Mouse (Mus musculus) myocyte (in vitro differentiated cells): ENCODE results near the gene Fbxo34. TPM values are rescaled to one million over a fixed set of nuclear protein-coding genes. Genes with fewer than 3 reads are reported as not detected.

Experiments
- H3K27me3 ChIP-seq: one replicate; pipeline ENCODE4 v1.6.1; 2011; ENCODE audit not compliant: control insufficient read depth, insufficient read depth, insufficient read length
- H3K36me3 ChIP-seq: one replicate; pipeline ENCODE4 v1.6.1; 2011; ENCODE audit not compliant: control insufficient read depth, insufficient read depth
- H3K4me2 ChIP-seq: one replicate; pipeline ENCODE4 v1.6.1; 2011; ENCODE audit warnings: low read depth, control low read depth
- H3K4me3 ChIP-seq: one replicate; pipeline ENCODE4 v1.5.1; 2011; ENCODE audit warnings: mild to moderate bottlenecking, control low read depth, moderate library complexity
- H3K79me2 ChIP-seq: one replicate; pipeline ENCODE4 v1.6.1; 2011; ENCODE audit not compliant: control insufficient read depth, insufficient read depth
- H3ac ChIP-seq: one replicate; pipeline ENCODE4 v1.6.1; 2011; ENCODE audit not compliant: control insufficient read depth, insufficient read length
- CEBPB ChIP-seq: IDR thresholded peaks from 2 replicates; pipeline ENCODE4 v1.6.1; 2011; ENCODE audit warnings: mild to moderate bottlenecking, moderate library complexity; ENCODE audit not compliant: poor library complexity, insufficient read depth, severe bottlenecking
- E2F4 ChIP-seq: IDR thresholded peaks from one replicate; pipeline ENCODE4 v1.6.1; 2011; ENCODE audit warnings: mild to moderate bottlenecking, control low read depth, moderate library complexity; ENCODE audit not compliant: insufficient read depth
- MAX ChIP-seq: IDR thresholded peaks from one replicate; pipeline ENCODE4 v1.6.1; 2011; ENCODE audit warnings: low read depth, mild to moderate bottlenecking, control low read depth
- MYOD1 ChIP-seq, 3 experiments: IDR thresholded peaks; one replicate each; pipeline ENCODE4 v1.6.1; 2011; ENCODE audit warnings: control low read depth in 2 of 3, low read depth in 2 of 3, mild to moderate bottlenecking in 2 of 3, moderate library complexity in 1 of 3; ENCODE audit not compliant: insufficient read length in 2 of 3, control insufficient read depth in 1 of 3
- MYOG ChIP-seq, 3 experiments: IDR thresholded peaks; one replicate each; pipeline ENCODE4 v1.6.1; 2011; ENCODE audit warnings: control low read depth in 2 of 3, low read depth in 2 of 3, mild to moderate bottlenecking in 2 of 3; ENCODE audit not compliant: insufficient read length in 2 of 3, control insufficient read depth in 1 of 3, insufficient read depth in 1 of 3
- POLR2A ChIP-seq: IDR thresholded peaks from one replicate; pipeline ENCODE4 v1.6.1; 2011; ENCODE audit warnings: low read depth, mild to moderate bottlenecking, control low read depth, moderate library complexity; ENCODE audit not compliant: insufficient read length
- POLR2AphosphoS2 ChIP-seq: IDR thresholded peaks from one replicate; pipeline ENCODE4 v1.6.1; 2011; ENCODE audit warnings: low read depth, control low read depth; ENCODE audit not compliant: insufficient read length
- REST ChIP-seq: IDR thresholded peaks from one replicate; pipeline ENCODE4 v1.6.1; 2011; ENCODE audit warnings: mild to moderate bottlenecking, control low read depth, moderate library complexity; ENCODE audit not compliant: insufficient read depth, insufficient read length
- SRF ChIP-seq: IDR thresholded peaks from one replicate; pipeline ENCODE4 v1.6.1; 2011; ENCODE audit warnings: low read depth; ENCODE audit not compliant: control insufficient read depth, insufficient read length
- TCF12 ChIP-seq: IDR thresholded peaks from one replicate; pipeline ENCODE4 v1.6.1; 2011; ENCODE audit warnings: mild to moderate bottlenecking, control low read depth; ENCODE audit not compliant: poor library complexity, insufficient read depth, severe bottlenecking
- TCF3 ChIP-seq: IDR thresholded peaks from one replicate; pipeline ENCODE4 v1.6.1; 2011; ENCODE audit warnings: low read depth, control low read depth; ENCODE audit not compliant: insufficient read length
- USF1 ChIP-seq: IDR thresholded peaks from one replicate; pipeline ENCODE4 v1.6.1; 2011; ENCODE audit warnings: low read depth, mild to moderate bottlenecking, control low read depth, moderate library complexity
- polyA plus RNA-seq: library from polyadenylated mRNA; unstranded; fragments of >200 nt; fragmentation: generic; extraction: Trizol; gene quantifications from one replicate; pipeline ENCODE4 v1.2.1, GENCODE M21; 2012; ENCODE audit warnings: missing spikeins

Gene Fbxo34
- polyA plus RNA-seq, 1 experiment, result 10.7 TPM

DNA sequence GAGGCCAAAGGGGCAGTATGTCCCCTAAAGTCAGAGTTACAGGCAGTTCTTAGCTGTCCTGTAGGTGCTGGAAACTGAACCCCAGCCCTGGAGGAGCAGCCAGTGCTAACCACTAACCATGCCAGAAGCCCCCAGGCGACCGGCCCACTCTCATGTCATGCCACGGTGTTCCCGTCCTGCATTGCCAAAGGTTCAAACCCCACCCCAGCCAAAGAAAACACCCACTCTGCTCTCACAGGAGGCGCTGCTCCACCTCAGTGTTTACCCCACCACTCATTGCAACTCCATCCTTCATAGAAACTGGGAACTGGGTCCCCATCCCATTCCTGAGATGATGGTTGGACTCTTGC lies 83.9 kb downstream of the Fbxo34 start:
- no peaks in the 10 kb centered on the region for H3K27me3 ChIP-seq
- H3K4me3 ChIP-seq, result no peak overlapping the region
- TF ChIP-seq E2F4, result no peak
- peak overlapping the region; percentile 21 for H3K4me2 ChIP-seq
- no peaks in the 10 kb centered on the region for H3K79me2 ChIP-seq
- no peaks in the 10 kb centered on the region for H3K36me3 ChIP-seq
- no peak overlapping the region for H3ac ChIP-seq

DNA sequence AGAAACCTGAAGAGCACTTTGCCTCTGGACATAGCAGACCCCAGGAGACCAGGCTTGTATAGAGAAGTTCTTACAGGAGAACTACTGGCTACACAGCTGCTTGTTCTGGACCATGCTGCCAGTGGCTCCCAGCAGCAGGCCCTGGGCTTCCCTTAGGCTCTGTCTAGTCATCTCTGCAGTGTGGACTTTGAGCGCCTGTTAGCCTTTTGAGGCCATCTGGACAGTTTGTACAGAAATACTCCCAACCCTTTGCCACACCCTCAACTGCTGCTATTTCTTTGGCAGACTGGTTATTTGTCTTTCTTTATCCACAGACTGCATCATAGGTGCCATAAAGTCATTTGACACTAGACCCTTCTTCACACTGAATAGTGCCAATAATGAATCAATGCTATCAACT lies 84.9 kb downstream of the Fbxo34 start:
- TF ChIP-seq POLR2AphosphoS2 (no peak), REST (no peak), TCF12 (no peak), TCF3 (no peak), E2F4 (no peak), CEBPB (no peak), SRF (no peak), MYOD1 (IDR thresholded peaks at IDR 0.05; ENCODE audit: control insufficient read depth in 1 of 3, insufficient read length in 2 of 3, low read depth in 2 of 3) (no peak), USF1 (no peak)
- Histone ChIP-seq H3K27me3 (no peaks in the 10 kb centered on the region), H3K4me3 (no peak overlapping the region), H3K36me3 (no peaks in the 10 kb centered on the region), H3K79me2 (no peaks in the 10 kb centered on the region), H3K4me2 (no peak overlapping the region), H3ac (no peak overlapping the region)

DNA sequence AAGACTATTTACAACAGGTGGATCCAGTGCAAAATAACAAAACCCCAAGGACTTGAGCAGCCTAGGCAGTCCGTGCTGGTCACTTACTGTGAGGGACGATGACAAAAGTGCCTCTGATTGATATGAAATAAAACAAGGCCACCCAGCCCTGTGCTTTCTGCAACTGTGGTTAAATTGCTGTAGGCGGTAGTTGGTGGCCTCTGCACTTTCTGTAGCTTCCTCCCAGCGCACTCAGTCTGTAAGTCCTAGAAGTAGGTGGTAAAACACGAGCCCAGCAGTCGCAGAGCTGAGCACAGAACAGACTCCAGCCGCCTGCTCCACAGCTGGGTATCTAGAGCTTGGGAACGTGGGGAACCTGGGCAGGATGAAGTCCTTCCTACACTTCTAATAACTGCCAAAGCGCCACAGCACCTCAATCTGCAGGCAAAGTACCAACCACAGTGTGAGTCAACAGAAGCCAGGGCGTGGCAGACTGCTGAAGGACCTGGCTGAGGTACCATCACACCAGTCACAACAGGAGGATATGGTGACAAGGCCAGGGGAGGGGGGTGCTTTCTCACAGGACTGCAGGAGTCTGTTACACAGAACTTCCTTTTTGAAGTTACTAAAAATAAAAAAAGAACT lies 91.2 kb downstream of the Fbxo34 start:
- Histone ChIP-seq H3K36me3 (peaks cover 13% of the 10 kb centered on the region), H3K4me2 (no peak overlapping the region), H3K27me3 (no peaks in the 10 kb centered on the region), H3ac (no peak overlapping the region), H3K4me3 (no peak overlapping the region), H3K79me2 (no peaks in the 10 kb centered on the region)
- TF ChIP-seq TCF12, result no peak
- TF ChIP-seq POLR2AphosphoS2, result no peak
- no peak for TF ChIP-seq E2F4
- no peak for TF ChIP-seq SRF
- TF ChIP-seq USF1, result no peak
- TF ChIP-seq POLR2A, result no peak
- TF ChIP-seq MYOD1 (IDR thresholded peaks at IDR 0.05; ENCODE audit: control insufficient read depth in 1 of 3, insufficient read length in 2 of 3, low read depth in 2 of 3), result no peak

DNA sequence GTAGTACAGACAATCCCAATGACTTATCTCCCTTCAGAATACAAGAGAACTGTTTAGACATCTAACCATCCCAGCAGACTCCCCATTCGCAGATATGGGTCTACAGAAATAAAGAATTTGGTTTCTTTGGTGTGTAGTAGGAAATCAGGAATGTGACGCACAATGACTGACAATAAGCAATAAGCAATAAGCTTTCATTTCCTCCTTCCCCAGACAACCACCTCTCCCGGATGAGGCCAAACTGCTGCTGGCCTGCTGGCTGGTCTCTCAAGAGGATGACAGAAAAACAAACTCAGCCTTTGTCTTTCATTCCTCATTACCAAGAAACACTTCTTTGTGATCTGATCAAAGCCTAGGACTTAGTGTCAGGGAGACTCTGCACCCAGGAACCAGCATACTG lies 92.1 kb downstream of the Fbxo34 start:
- no peak for TF ChIP-seq MYOG (IDR thresholded peaks at IDR 0.05; ENCODE audit: control insufficient read depth in 1 of 3, insufficient read depth in 1 of 3, insufficient read length in 2 of 3, low read depth in 2 of 3)
- no peak for TF ChIP-seq CEBPB
- no peak for TF ChIP-seq REST
- no peak for TF ChIP-seq USF1
- no peak for TF ChIP-seq TCF12
- TF ChIP-seq MAX, result no peak
- TF ChIP-seq POLR2A, result no peak
- TF ChIP-seq SRF, result no peak
- TF ChIP-seq MYOD1 (IDR thresholded peaks at IDR 0.05; ENCODE audit: control insufficient read depth in 1 of 3, insufficient read length in 2 of 3, low read depth in 2 of 3), result no peak
- no peak for TF ChIP-seq E2F4
- TF ChIP-seq POLR2AphosphoS2, result no peak
- TF ChIP-seq TCF3, result no peak
- Histone ChIP-seq H3ac (no peak overlapping the region), H3K36me3 (peaks cover 13% of the 10 kb centered on the region), H3K4me3 (no peak overlapping the region), H3K79me2 (no peaks in the 10 kb centered on the region), H3K4me2 (no peak overlapping the region), H3K27me3 (no peaks in the 10 kb centered on the region)

DNA sequence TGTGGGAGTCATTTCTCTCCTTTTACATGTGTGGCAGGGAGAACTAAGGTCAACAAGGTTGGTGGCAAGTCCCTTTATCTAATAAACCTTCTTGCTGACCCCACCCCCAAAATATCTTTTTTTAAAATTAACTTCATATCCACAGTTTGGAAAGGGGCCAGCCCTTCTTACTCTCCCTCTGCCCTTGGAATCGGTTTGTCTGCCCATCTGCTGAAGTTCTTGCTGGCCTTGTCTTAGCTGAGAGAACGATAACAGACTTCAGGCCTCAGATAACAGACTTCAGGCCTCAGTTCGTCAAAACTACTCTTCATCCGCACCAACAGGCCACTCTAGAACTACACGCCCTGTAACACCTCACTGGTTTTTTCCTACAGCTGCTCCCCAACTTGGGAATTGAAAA lies 94.1 kb downstream of the Fbxo34 start:
- TF ChIP-seq POLR2AphosphoS2, result no peak
- no peak for TF ChIP-seq POLR2A
- TF ChIP-seq E2F4, result no peak
- TF ChIP-seq TCF12, result no peak
- TF ChIP-seq CEBPB, result no peak
- TF ChIP-seq USF1, result no peak
- TF ChIP-seq MYOG (IDR thresholded peaks at IDR 0.05; ENCODE audit: control insufficient read depth in 1 of 3, insufficient read depth in 1 of 3, insufficient read length in 2 of 3, low read depth in 2 of 3), result no peak
- no peak for TF ChIP-seq REST
- no peak for TF ChIP-seq SRF
- TF ChIP-seq MYOD1 (IDR thresholded peaks at IDR 0.05; ENCODE audit: control insufficient read depth in 1 of 3, insufficient read length in 2 of 3, low read depth in 2 of 3), result no peak
- TF ChIP-seq MAX, result no peak
- TF ChIP-seq TCF3, result no peak
- peaks cover 16% of the 10 kb centered on the region for H3K36me3 ChIP-seq
- no peak overlapping the region for H3ac ChIP-seq
- no peak overlapping the region for H3K4me3 ChIP-seq
- H3K27me3 ChIP-seq, result no peaks in the 10 kb centered on the region
- H3K79me2 ChIP-seq, result no peaks in the 10 kb centered on the region
- H3K4me2 ChIP-seq, result no peak overlapping the region
